Mouse (Mus musculus) heart, postnatal 0 days (tissue): ENCODE data around the gene Olfr513.

Experiments used
- CTCF ChIP-seq: IDR thresholded peaks from 2 replicates; pipeline ENCODE4 v1.5.1; 2016; ENCODE audit warnings: antibody characterized with exemption, control low read depth, low read depth
- EP300 ChIP-seq: IDR thresholded peaks from 2 replicates; pipeline ENCODE4 v1.6.1; 2016; ENCODE audit warnings: antibody characterized with exemption, low read depth

GRCm38 (mm10) chr7:108713020-108713419 is 37.8 kb upstream of the Olfr513 start, which contains the start of gene Olfr512:
- no peak for TF ChIP-seq CTCF
- TF ChIP-seq EP300, result no peak
